Mouse (Mus musculus) midbrain, embryonic 14.5 days (tissue): Measurements from ENCODE around the gene Snrpg. TPM values are rescaled to one million over a fixed set of nuclear protein-coding genes. Genes with fewer than 3 reads are reported as not detected.

Experiments
- ATAC-seq: fragments of 200-750 bp; cut with Nextera tagmentation; 2 replicates; pipeline ENCODE4 v1.8.0; 2017; ENCODE audit warnings: moderate number of reproducible peaks, moderate library complexity; ENCODE audit not compliant: low FRiP score, low TSS enrichment
- DNase-seq: peaks from one replicate; pipeline ENCODE4 v3.0.0-alpha.2; 2015
- H3K27ac ChIP-seq: fragments of 300-500 bp; sonication (generic); replicated peaks from 2 replicates; pipeline ENCODE4 v1.5.1; 2014; ENCODE audit warnings: mild to moderate bottlenecking, low read depth, low read length, moderate library complexity
- H3K27me3 ChIP-seq: fragments of 300-500 bp; sonication (generic); 2 replicates; pipeline ENCODE4 v1.6.1; 2014; ENCODE audit warnings: low read length, control low read depth, mixed read lengths; ENCODE audit not compliant: control insufficient read depth, insufficient read depth
- H3K36me3 ChIP-seq: fragments of 300-500 bp; sonication (generic); 2 replicates; pipeline ENCODE4 v1.6.1; 2014; ENCODE audit warnings: low read length, control low read depth; ENCODE audit not compliant: control insufficient read depth, insufficient read depth
- H3K4me1 ChIP-seq: fragments of 300-500 bp; sonication (generic); 2 replicates; pipeline ENCODE4 v1.6.1; 2014; ENCODE audit warnings: mild to moderate bottlenecking, antibody characterized with exemption, low read length, control low read depth; ENCODE audit not compliant: control insufficient read depth, insufficient read depth
- H3K4me2 ChIP-seq: fragments of 300-500 bp; sonication (generic); 2 replicates; pipeline ENCODE4 v1.6.1; 2014; ENCODE audit warnings: mild to moderate bottlenecking, low read length, moderate library complexity
- H3K4me3 ChIP-seq: fragments of 300-500 bp; sonication (generic); replicated peaks from 2 replicates; pipeline ENCODE4 v1.5.1; 2014; ENCODE audit warnings: low read depth, low read length
- H3K9ac ChIP-seq: fragments of 300-500 bp; sonication (generic); replicated peaks from 2 replicates; pipeline ENCODE4 v1.6.1; 2014; ENCODE audit warnings: mild to moderate bottlenecking, low read length, moderate library complexity
- H3K9me3 ChIP-seq: fragments of 300-500 bp; sonication (generic); 2 replicates; pipeline ENCODE4 v1.6.1; 2016; ENCODE audit warnings: low read length, control low read depth, mixed read lengths; ENCODE audit not compliant: control insufficient read depth
- WGBS: fragments of 180-500 bp; shearing (Covaris S2); extraction: QIAGEN DNeasy Blood & Tissue Kit; methylation state at CpG from one replicate; pipeline ENCODE4 v1.1.7; 2014; 5-methylcytosine and 5-hydroxymethylcytosine counted together
- polyA plus RNA-seq: library from polyadenylated mRNA; unstranded; fragments of >200 nt; fragmentation: Nextera tagmentation; extraction: Ambion mirVana; gene quantifications from 2 replicates; pipeline ENCODE4 v1.2.1, GENCODE M21; 2014

The Snrpg gene
- 480 and 559 TPM in 2 replicates for polyA plus RNA-seq

- H3K27ac ChIP-seq, result peak within 1 kb of the TSS; percentile 96
- ATAC-seq (no peak), DNase-seq (no peak)
- H3K4me2 ChIP-seq, result peak within 1 kb of the TSS; percentile 93
- peaks cover 3% of the 10 kb centered on the region; the same call in 1 of the 2 replicates for H3K36me3 ChIP-seq
- H3K27me3 ChIP-seq, result no peaks in the 10 kb centered on the region
- peaks cover 21% of the 10 kb centered on the region for H3K4me1 ChIP-seq
- no peaks in the 10 kb centered on the region for H3K9me3 ChIP-seq
- peak within 1 kb of the TSS; percentile 78 for H3K9ac ChIP-seq
- H3K4me3 ChIP-seq, result peak within 1 kb of the TSS; percentile 80
- WGBS, result 11% methylated on average over 15 of the region's 15 CpGs
Measured at GRCm38 (mm10) chr6:86370764-86371339, at the start of gene Snrpg. Snrpg (plus strand) TSS chr6:86371304.

- H3K4me2 ChIP-seq, result no peak overlapping the region
- H3K36me3 ChIP-seq, result no peaks in the 10 kb centered on the region
- H3K4me1 ChIP-seq, result no peaks in the 10 kb centered on the region
- no peak overlapping the region for H3K9ac ChIP-seq
- DNase-seq (no peak), ATAC-seq (no peak)
- no peaks in the 10 kb centered on the region for H3K27me3 ChIP-seq
- H3K4me3 ChIP-seq, result no peak overlapping the region
- H3K27ac ChIP-seq, result no peak overlapping the region
- WGBS, result 93% methylated on average over 5 of the region's 5 CpGs
- no peaks in the 10 kb centered on the region for H3K9me3 ChIP-seq
Measured at GRCm38 (mm10) chr6:86322031-86322563, 49.0 kb upstream of the Snrpg start.

- no peaks in the 10 kb centered on the region for H3K4me1 ChIP-seq
- no peak overlapping the region for H3K27ac ChIP-seq
- no peak for DNase-seq
- no peaks in the 10 kb centered on the region for H3K27me3 ChIP-seq
- H3K9ac ChIP-seq, result no peak overlapping the region
- H3K4me3 ChIP-seq, result no peak overlapping the region
- H3K36me3 ChIP-seq, result no peaks in the 10 kb centered on the region
- no peaks in the 10 kb centered on the region for H3K9me3 ChIP-seq
- 85% methylated on average over 9 of the region's 9 CpGs for WGBS
- no peak overlapping the region for H3K4me2 ChIP-seq
- no peak for ATAC-seq
Measured at GRCm38 (mm10) chr6:86322991-86323390, 48.1 kb upstream of the Snrpg start.

DNA sequence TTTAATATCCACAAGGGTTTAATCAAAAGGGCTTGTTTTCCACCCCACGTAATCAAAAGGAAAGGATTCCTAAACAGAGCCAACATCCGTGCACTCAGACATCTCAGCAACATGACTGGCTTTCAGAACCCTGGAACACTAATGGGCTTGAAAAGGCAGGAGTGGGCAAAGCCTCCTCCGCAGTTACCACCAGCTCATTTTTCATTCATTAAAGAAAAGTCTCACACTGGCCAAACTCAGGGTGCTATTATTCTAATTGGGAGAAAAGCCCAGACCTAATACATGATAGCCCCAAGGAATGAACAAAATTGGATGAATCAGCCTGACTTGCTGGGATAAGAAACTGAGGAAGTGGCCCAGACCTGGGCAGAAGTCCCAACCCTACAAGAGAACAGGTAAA lies 46.7 kb upstream of the Snrpg start:
- Histone ChIP-seq H3K36me3 (no peaks in the 10 kb centered on the region), H3K4me1 (no peaks in the 10 kb centered on the region), H3K9me3 (no peaks in the 10 kb centered on the region), H3K4me2 (no peak overlapping the region), H3K27me3 (no peaks in the 10 kb centered on the region), H3K4me3 (no peak overlapping the region), H3K9ac (no peak overlapping the region), H3K27ac (no peak overlapping the region)
- no peak for DNase-seq
- ATAC-seq, result no peak
- WGBS, result 83% methylated on average over 3 of the region's 3 CpGs

- Histone ChIP-seq H3K36me3 (no peaks in the 10 kb centered on the region), H3K27ac (no peak overlapping the region), H3K4me2 (no peak overlapping the region), H3K4me1 (no peaks in the 10 kb centered on the region), H3K4me3 (no peak overlapping the region), H3K9ac (no peak overlapping the region), H3K27me3 (no peaks in the 10 kb centered on the region), H3K9me3 (no peaks in the 10 kb centered on the region)
- DNase-seq, result no peak
- ATAC-seq, result no peak
- 94% methylated on average over 5 of the region's 5 CpGs for WGBS
Measured at GRCm38 (mm10) chr6:86325646-86326045, 45.5 kb upstream of the Snrpg start.

DNA sequence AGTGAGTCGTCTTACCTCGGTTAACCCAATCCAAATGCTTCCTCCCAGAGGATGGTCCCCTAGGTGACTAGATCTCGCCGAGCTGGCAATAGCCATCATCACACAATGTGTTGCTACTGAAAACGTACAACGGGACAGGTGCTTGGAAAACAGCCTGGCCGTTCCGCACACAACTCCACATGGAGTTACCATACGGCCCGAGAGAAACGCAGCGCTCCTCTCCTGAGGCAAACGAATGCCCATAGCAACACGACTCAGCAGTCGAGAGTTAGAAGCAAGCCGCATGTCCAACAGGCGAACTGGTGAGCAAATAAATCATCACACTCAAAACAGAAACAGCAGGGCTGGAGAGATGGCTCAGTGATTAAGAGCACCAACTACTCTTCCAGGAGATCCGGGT lies 44.2 kb upstream of the Snrpg start:
- Histone ChIP-seq H3K4me2 (no peak overlapping the region), H3K4me1 (no peaks in the 10 kb centered on the region), H3K9me3 (no peaks in the 10 kb centered on the region), H3K4me3 (no peak overlapping the region), H3K27me3 (no peaks in the 10 kb centered on the region), H3K36me3 (no peaks in the 10 kb centered on the region), H3K9ac (no peak overlapping the region), H3K27ac (no peak overlapping the region)
- 94% methylated on average over 18 of the region's 18 CpGs for WGBS
- ATAC-seq (no peak), DNase-seq (no peak)

DNA sequence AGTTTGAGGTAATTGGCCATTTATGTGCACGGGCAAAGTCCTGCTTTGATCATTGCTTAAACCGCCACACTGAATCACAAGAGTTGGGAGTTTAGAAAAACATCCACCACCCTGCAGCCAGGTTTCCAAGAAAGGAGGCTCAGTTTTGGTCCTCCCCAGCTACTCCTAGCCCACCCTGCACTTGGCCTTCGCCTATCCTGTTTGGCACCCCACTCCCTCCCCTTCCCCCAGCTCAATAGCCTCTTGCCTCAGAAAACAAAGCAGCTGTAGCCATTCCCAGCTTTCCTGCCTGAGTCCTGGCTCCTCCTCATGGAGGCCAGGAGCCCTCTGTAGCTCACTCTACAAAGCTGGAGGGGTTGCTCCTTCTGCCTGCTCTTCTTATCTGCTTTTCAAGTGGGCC lies 42.7 kb upstream of the Snrpg start:
- no peak for DNase-seq
- WGBS, result 79% methylated on average over 3 of the region's 3 CpGs

GRCm38 (mm10) chr6:86329943-86330342 lies 41.2 kb upstream of the Snrpg start:
- no peak for ATAC-seq

More for the DNA sequence above, 42.7 kb upstream of the Snrpg start:
- Histone ChIP-seq H3K4me1 (no peaks in the 10 kb centered on the region), H3K9me3 (no peaks in the 10 kb centered on the region), H3K4me3 (no peak overlapping the region), H3K36me3 (no peaks in the 10 kb centered on the region), H3K9ac (no peak overlapping the region), H3K4me2 (no peak overlapping the region), H3K27me3 (no peaks in the 10 kb centered on the region), H3K27ac (no peak overlapping the region)
- ATAC-seq, result no peak

GRCm38 (mm10) chr6:86335121-86335849 lies 35.8 kb upstream of the Snrpg start:
- Histone ChIP-seq H3K36me3 (no peaks in the 10 kb centered on the region), H3K27me3 (no peaks in the 10 kb centered on the region), H3K9ac (no peak overlapping the region), H3K4me2 (no peak overlapping the region), H3K4me3 (no peak overlapping the region), H3K9me3 (no peaks in the 10 kb centered on the region), H3K4me1 (no peaks in the 10 kb centered on the region), H3K27ac (no peak overlapping the region)
- WGBS, result 82% methylated on average over 11 of the region's 11 CpGs
- DNase-seq (no peak), ATAC-seq (no peak)

More at GRCm38 (mm10) chr6:86329943-86330342, 41.2 kb upstream of the Snrpg start:
- Histone ChIP-seq H3K4me1 (no peaks in the 10 kb centered on the region), H3K27ac (no peak overlapping the region), H3K9me3 (no peaks in the 10 kb centered on the region), H3K4me2 (no peak overlapping the region), H3K4me3 (no peak overlapping the region), H3K36me3 (no peaks in the 10 kb centered on the region), H3K9ac (no peak overlapping the region), H3K27me3 (no peaks in the 10 kb centered on the region)
- no peak for DNase-seq
- 94% methylated on average over 6 of the region's 6 CpGs for WGBS
